Mouse (Mus musculus) brown adipose tissue, adult 24 weeks (tissue): Measurements from ENCODE around the gene Ostf1. TPM values are rescaled to one million over a fixed set of nuclear protein-coding genes. Genes with fewer than 3 reads are reported as not detected.
"Not testable (repeated sequence)": the region's sequence is repeated elsewhere in the genome, so short reads cannot be mapped to it uniquely, and the experiment has no call there.

ENCODE experiments used
- H3K27ac ChIP-seq: fragments of 200-500 bp; replicated peaks from 2 replicates; pipeline ENCODE4 v1.5.1; 2012; ENCODE audit warnings: low read depth, mild to moderate bottlenecking, low read length
- H3K4me1 ChIP-seq: fragments of 200-500 bp; 2 replicates; pipeline ENCODE4 v1.6.1; 2012; ENCODE audit warnings: low read length, mixed read lengths; ENCODE audit not compliant: control insufficient read depth, insufficient read depth, insufficient read length
- H3K4me3 ChIP-seq: fragments of 200-500 bp; 2 replicates; pipeline ENCODE4 v1.5.1; 2012; ENCODE audit warnings: low read depth, mild to moderate bottlenecking, low read length, moderate library complexity; ENCODE audit not compliant: insufficient read depth
- polyA plus RNA-seq: library from polyadenylated mRNA; stranded (reverse); fragments of >200 nt; gene quantifications from 2 replicates; pipeline ENCODE4 v1.2.4, GENCODE M21; 2012; ENCODE audit not compliant: missing spikeins, insufficient read depth, insufficient read length

Gene Ostf1
- polyA plus RNA-seq, 1 experiment: 92.4 TPM

GRCm38 (mm10) chr19:18597772-18598171 lies 33.9 kb downstream of the Ostf1 start:
- Histone ChIP-seq H3K4me3 (no peak overlapping the region), H3K4me1 (peaks cover 8% of the 10 kb centered on the region), H3K27ac (no peak overlapping the region)

DNA sequence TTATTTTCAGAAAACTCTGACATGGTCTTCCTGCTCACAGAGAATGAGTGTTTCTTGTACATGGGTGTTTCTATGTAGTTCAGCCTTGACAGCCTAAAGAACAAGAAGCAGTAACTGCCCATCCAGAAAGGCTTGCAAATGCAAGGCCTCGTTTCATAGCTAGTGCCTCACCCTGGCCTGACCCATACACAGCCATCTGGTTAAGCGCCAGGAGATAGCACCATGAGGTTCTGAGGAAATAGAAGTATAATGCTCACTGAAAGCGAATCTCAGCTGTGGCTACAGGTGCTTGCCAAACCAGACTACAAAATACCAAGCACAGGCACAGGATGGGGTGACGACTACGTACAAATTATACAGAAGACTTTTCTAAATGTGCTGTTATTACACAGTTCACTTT lies 34.7 kb downstream of the Ostf1 start:
- peaks cover 10% of the 10 kb centered on the region for H3K4me1 ChIP-seq
- H3K27ac ChIP-seq: no peak overlapping the region
- H3K4me3 ChIP-seq: no peak overlapping the region

DNA sequence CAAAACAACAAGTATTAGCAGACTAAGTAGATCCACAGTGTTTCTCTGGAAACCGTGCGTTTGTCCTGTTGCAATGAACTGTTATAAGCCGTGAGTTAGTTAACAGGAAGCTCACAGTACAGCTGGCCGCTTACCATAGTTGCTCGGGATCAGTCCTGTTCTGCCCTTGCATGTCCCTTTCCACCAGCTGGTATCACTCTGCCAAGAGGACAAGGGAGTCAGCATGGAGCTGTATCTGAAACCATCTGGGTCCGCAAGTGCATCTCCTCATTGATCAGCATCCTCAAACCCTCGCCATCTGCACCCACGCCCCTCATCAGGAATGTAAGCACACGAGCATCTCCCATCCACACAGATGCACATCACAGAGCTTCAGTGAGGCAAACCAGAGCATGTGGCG lies 37.9 kb downstream of the Ostf1 start:
- H3K4me1 ChIP-seq: peaks cover 10% of the 10 kb centered on the region; the same call in 1 of the 2 replicates
- no peak overlapping the region for H3K27ac ChIP-seq
- H3K4me3 ChIP-seq: no peak overlapping the region

DNA sequence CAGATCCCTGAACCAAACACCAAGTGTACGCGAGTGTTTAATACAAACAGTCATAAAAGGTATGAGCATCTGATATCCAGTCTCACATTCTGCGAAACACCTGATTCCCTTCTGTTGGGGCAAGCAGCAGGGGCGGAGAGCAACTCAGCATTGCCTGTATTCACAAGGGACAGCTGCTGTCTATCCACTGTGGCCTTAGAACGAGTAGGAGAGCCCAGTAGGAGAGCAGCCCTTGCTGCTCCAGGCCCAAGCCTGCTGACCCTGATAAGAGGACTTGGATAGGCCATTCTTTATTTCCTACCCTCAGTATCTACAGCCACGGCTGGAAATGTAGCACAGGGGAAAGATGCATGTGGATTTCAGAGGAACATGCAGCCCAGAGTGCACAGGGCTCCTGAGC lies 38.7 kb downstream of the Ostf1 start:
- Histone ChIP-seq H3K27ac (no peak overlapping the region), H3K4me1 (peaks cover 9% of the 10 kb centered on the region; the same call in 1 of the 2 replicates), H3K4me3 (no peak overlapping the region)

- Histone ChIP-seq H3K4me3 (no peak overlapping the region), H3K4me1 (peaks cover 13% of the 10 kb centered on the region; the same call in 1 of the 2 replicates), H3K27ac (no peak overlapping the region)
Observed at GRCm38 (mm10) chr19:18590942-18591354, 40.7 kb downstream of the Ostf1 start.

GRCm38 (mm10) chr19:18590234-18590633 lies 41.4 kb downstream of the Ostf1 start:
- Histone ChIP-seq H3K4me3 (no peak overlapping the region), H3K4me1 (peaks cover 14% of the 10 kb centered on the region; the same call in 1 of the 2 replicates), H3K27ac (no peak overlapping the region)

- H3K4me1 ChIP-seq: peaks cover 13% of the 10 kb centered on the region; the same call in 1 of the 2 replicates
- H3K27ac ChIP-seq: no peak overlapping the region
- H3K4me3 ChIP-seq: no peak overlapping the region
Observed at GRCm38 (mm10) chr19:18589276-18589675, 42.3 kb downstream of the Ostf1 start.

- not testable (repeated sequence) for H3K27ac ChIP-seq, H3K4me3 ChIP-seq
- peaks cover 13% of the 10 kb centered on the region; the same call in 1 of the 2 replicates for H3K4me1 ChIP-seq
Observed at GRCm38 (mm10) chr19:18588801-18589200, 42.8 kb downstream of the Ostf1 start.

DNA sequence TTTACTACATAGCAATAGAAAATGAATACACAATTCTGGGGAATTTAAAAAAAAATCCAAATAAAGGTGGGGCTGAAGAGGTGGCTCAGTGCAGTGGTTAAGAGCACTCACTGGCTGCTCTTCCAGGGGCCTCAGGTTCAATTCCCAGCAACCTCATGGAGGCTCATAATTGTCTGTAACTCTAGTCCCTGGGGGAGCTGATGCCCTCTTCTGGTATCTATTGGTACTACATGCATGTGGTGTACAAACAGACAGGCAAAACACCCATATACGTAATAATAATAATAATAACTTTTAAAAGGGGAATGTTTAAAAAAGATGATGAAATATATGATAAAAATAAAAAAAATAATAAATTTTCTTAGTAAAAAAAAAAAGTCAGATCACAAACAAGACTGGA lies 43.4 kb downstream of the Ostf1 start:
- H3K4me3 ChIP-seq: no peak overlapping the region
- H3K27ac ChIP-seq: no peak overlapping the region
- H3K4me1 ChIP-seq: peaks cover 15% of the 10 kb centered on the region; the same call in 1 of the 2 replicates

GRCm38 (mm10) chr19:18587118-18587517 lies 44.5 kb downstream of the Ostf1 start:
- no peak overlapping the region for H3K27ac ChIP-seq
- H3K4me3 ChIP-seq: no peak overlapping the region
- peaks cover 15% of the 10 kb centered on the region; the same call in 1 of the 2 replicates for H3K4me1 ChIP-seq

- H3K27ac ChIP-seq: no peak overlapping the region
- no peak overlapping the region for H3K4me3 ChIP-seq
- 0 out of 2 replicates have a peak, but pooled peaks cover 10% of the 10 kb centered on the region for H3K4me1 ChIP-seq
Observed at GRCm38 (mm10) chr19:18584621-18585020, 47.0 kb downstream of the Ostf1 start.

DNA sequence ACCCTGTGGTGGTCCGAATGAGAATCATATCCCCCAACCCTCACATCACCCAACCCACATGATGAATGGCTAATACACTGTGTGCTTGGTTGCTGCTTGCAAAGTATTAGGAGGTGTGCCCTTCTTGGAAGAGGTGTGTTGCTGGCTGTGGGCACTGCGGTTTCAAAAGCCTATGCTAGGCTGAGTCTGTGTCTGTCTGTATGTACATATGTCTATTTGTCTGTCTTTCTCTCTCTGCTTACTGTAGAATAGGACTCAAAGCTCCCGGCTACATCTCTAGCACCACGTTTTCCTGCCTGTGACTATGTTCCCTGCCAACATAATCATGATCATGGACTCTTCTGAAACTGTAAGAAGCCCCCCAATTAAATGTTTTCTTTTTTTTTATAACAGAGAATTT lies 47.9 kb downstream of the Ostf1 start:
- Histone ChIP-seq H3K4me3 (no peak overlapping the region), H3K27ac (no peak overlapping the region)

GRCm38 (mm10) chr19:18582887-18583286 lies 48.7 kb downstream of the Ostf1 start:
- H3K4me1 ChIP-seq: 0 out of 2 replicates have a peak, but pooled peaks cover 10% of the 10 kb centered on the region
- H3K27ac ChIP-seq: no peak overlapping the region
- no peak overlapping the region for H3K4me3 ChIP-seq

More for the DNA sequence above, 47.9 kb downstream of the Ostf1 start:
- 0 out of 2 replicates have a peak, but pooled peaks cover 10% of the 10 kb centered on the region for H3K4me1 ChIP-seq

DNA sequence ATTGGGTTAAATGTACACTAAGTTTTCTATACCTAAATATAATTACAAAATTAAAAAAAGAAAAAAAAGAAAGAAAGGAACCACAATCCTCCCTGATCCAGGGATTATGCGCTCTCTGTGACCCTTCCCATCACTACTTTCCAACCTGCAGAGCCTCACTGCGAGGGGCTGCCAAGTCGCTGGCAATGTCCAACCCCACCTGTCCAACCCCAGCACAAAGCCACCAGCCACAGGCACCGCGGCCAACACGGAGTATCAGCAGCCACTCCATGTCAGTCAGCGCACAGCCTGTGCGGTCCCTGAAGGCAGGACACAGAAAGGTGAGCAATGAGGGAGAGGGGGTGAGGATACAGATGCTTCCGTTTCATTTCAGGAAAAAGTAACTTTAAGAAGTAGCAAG lies 49.4 kb downstream of the Ostf1 start:
- Histone ChIP-seq H3K27ac (no peak overlapping the region), H3K4me3 (no peak overlapping the region), H3K4me1 (0 out of 2 replicates have a peak, but pooled peaks cover 8% of the 10 kb centered on the region)

DNA sequence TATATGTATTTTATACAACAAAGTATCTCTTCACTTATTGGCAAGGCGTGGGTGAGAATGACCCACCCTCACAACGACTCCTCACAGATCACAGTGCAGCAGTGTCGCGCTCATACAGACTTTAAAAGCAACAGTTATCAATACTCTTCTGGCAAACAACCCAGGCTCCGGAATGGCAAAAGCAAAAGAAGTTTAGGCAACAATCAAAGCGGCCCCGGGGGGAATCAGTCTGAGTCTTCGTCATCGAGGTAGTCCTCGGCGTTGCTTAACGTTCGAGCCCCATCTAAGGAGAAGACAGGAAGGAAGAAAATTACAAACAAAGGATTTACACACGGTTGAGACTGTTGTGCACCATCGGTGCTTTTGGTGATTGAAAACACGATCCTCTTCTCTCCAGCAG lies 50.6 kb downstream of the Ostf1 start:
- no peak overlapping the region for H3K27ac ChIP-seq
- H3K4me3 ChIP-seq: no peak overlapping the region
- 0 out of 2 replicates have a peak, but pooled peaks cover 5% of the 10 kb centered on the region for H3K4me1 ChIP-seq

GRCm38 (mm10) chr19:18579012-18579358 lies 52.6 kb downstream of the Ostf1 start:
- Histone ChIP-seq H3K27ac (no peak overlapping the region), H3K4me1 (0 out of 2 replicates have a peak, but pooled peaks cover 3% of the 10 kb centered on the region), H3K4me3 (no peak overlapping the region)
